Mouse (Mus musculus): ENCODE results near the gene Ccr9.

Ccr9 gene

DNA sequence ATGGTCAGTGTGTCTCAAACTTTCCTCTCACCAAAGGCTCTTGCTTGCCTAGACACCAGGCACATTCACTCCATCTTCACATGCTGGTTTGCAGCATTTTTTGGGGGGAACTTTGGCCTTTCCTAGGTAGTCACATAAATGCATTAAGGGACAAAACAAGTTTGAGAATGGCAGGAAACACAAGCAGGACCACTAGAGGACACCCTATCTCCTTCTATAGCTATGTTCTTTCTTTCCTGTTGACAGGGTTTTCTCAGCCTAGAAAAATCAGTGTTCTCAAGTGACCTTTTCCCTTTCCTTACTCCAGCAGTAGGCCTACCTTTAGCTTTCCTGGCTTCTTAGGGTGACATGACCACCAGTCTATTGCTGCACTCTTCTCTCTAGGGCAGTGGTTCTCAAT is 124.7 kb downstream of the Ccr9 start:
- DNase-seq (ENCODE audit: low read depth, low spot score), result no peak

- no peak for DNase-seq (ENCODE audit: low read depth, low spot score)
These were observed 127.0 kb downstream of the Ccr9 start for GRCm38 (mm10) chr9:123805241-123805640.

- no peak for DNase-seq (ENCODE audit: low read depth, low spot score)
These were observed 128.0 kb downstream of the Ccr9 start, which contains the start of gene Cxcr6 for GRCm38 (mm10) chr9:123806267-123806666. Cxcr6 (plus strand) TSS chr9:123806475.

DNA sequence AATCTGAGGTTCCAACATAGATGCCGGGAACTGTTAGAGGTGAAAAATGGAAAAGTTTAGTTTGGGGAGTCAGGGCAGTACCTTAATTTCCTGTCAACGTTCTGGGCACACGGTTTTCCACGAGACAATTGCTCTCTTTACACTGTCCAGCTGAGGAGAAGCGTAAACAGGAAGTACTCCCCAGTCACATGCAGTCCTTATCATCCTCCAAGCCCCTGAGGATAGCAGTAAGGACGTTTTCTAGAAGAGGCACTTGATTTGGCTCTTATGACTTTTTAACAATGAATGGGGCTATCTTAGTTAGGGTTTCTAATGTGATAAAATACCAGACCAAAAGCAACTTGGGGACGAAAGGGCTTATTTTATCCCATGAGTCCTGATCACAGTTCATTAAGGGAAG is 130.3 kb downstream of the Ccr9 start:
- no peak for DNase-seq (ENCODE audit: low read depth, low spot score)

GRCm38 (mm10) chr9:123811831-123812230 is 133.6 kb downstream of the Ccr9 start:
- DNase-seq (ENCODE audit: low read depth, low spot score), result no peak

DNA sequence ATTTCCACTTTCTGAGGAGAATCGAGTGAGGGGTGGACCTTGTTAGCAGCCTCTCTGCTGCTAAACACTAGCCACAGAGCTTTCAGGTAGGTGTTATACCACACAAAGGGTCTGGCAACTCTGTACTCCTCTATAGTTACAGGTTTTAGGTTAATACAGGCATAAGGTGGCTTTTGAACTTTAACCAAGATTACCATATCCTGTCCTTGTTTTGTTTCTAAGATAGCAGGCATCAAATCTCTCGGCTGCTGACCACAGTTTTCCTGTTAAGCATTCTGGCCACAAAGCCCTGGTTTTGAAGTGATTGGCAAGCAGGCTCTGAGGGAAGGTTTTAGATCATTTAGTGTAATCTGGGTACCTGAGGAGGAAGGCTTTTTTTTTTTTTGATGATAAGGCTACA is 136.1 kb downstream of the Ccr9 start:
- DNase-seq (ENCODE audit: low read depth, low spot score), result no peak

DNA sequence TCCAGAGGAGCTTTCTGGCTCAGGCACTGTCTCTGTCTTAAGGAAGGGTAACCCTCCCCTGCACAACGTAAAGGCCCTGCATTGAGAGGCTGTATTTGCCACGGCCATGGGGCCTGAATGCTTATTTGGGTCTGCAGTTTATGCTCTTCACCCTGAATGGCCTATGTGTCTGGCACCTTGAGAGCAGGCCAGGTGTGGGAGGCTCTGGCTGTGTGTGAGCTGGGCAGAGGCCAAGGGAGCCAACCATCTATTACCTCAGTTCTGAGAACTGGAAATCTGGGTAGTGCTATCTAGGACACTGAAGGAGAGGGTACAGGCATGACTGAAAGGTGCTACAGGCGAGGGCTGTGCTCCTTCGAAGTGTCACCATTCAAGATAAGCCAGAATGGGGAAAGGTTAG is 136.6 kb downstream of the Ccr9 start:
- DNase-seq (ENCODE audit: low read depth, low spot score), result no peak

DNA sequence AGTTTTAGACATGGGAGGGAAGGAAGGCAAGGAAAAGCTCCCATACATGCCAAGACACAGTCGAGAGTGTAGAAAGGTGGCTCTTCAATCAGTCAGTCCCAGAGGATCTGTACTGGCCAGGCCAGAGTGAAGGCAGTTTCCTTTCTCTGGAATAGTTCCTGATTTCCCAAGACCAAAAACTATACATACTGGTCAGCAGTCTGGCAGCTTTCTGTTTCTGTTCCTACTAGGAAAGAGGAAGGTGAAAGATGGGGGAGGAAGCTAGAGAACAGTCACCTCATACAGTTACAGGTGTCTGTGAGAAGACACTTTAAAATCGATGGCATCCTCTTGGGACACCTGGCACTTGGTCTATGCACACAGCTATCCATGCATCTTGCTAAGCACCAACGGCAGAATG is 137.2 kb downstream of the Ccr9 start:
- no peak for DNase-seq (ENCODE audit: low read depth, low spot score)

DNA sequence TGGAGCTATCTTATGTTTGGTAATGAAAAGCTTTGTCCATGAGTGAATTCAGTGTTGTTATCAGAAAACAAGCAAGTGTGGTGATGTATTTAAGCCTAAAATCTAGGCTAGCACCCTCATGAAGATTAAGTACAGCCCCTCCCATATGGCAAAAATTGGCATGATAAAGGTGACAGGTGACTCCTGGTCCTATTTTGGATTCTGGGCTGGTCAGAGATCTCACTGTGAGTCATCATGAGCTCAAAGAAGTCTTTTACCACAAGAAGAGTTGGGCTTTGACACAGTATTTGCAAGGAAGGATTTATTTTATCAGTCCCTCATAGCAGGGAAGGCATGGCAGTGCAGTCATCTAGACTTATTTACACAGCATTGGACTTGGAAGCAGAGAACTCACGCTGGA is 137.8 kb downstream of the Ccr9 start:
- no peak for DNase-seq (ENCODE audit: low read depth, low spot score)

GRCm38 (mm10) chr9:123818601-123819000 is 140.4 kb downstream of the Ccr9 start:
- no peak for DNase-seq (ENCODE audit: low read depth, low spot score)

- no peak for DNase-seq (ENCODE audit: low read depth, low spot score)
These were observed 148.4 kb downstream of the Ccr9 start for GRCm38 (mm10) chr9:123826631-123827030.

DNA sequence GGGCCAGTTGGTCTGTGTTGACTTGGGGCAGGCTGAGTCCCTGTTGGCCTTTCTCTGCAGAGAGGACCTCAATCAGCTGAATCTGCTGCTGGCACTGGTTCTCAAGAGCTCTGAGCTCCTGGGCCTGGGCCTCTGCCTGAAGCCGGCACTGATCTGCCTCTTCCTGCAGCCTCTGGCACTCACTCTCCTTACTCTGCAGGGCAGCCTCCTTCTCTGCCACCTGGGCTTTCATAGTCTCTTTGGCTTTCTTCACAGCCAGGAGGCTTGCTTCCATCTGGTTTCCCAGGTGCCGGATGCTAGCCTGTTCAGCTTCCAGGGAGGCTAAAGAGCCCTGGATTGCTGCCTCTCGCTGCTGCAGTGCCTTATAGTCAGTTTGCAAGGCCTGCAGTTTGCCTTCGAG is 150.7 kb downstream of the Ccr9 start:
- DNase-seq (ENCODE audit: low read depth, low spot score), result no peak
